Mouse (Mus musculus) midbrain, embryonic 15.5 days (tissue): Measurements from ENCODE around the gene Atp2c2. TPM values are rescaled to one million over a fixed set of nuclear protein-coding genes. Genes with fewer than 3 reads are reported as not detected.

Source experiments
- ATAC-seq: fragments of 200-750 bp; cut with Nextera tagmentation; replicated peaks from 2 replicates; pipeline ENCODE4 v1.8.0; 2017; ENCODE audit warnings: moderate TSS enrichment
- H3K27ac ChIP-seq: fragments of 300-500 bp; sonication (generic); 2 replicates; pipeline ENCODE4 v1.5.1; 2015; ENCODE audit warnings: mild to moderate bottlenecking, inconsistent platforms
- H3K27me3 ChIP-seq: fragments of 300-500 bp; sonication (generic); replicated peaks from 2 replicates; pipeline ENCODE4 v1.6.1; 2015; ENCODE audit warnings: inconsistent platforms
- H3K36me3 ChIP-seq: fragments of 300-500 bp; sonication (generic); replicated peaks from 2 replicates; pipeline ENCODE4 v1.6.1; 2015; ENCODE audit warnings: inconsistent platforms
- H3K4me1 ChIP-seq: fragments of 300-500 bp; sonication (generic); 2 replicates; pipeline ENCODE4 v1.6.1; 2015; ENCODE audit warnings: inconsistent platforms
- H3K4me2 ChIP-seq: fragments of 300-500 bp; sonication (generic); 2 replicates; pipeline ENCODE4 v1.6.1; 2015; ENCODE audit warnings: inconsistent platforms, mild to moderate bottlenecking, moderate library complexity
- H3K4me3 ChIP-seq: fragments of 300-500 bp; sonication (generic); 2 replicates; pipeline ENCODE4 v1.5.1; 2015; ENCODE audit warnings: mild to moderate bottlenecking, inconsistent platforms
- H3K9ac ChIP-seq: fragments of 300-500 bp; sonication (generic); 2 replicates; pipeline ENCODE4 v1.6.1; 2015; ENCODE audit warnings: mild to moderate bottlenecking, inconsistent platforms
- H3K9me3 ChIP-seq: fragments of 300-500 bp; sonication (generic); 2 replicates; pipeline ENCODE4 v1.6.1; 2016; ENCODE audit warnings: inconsistent platforms
- WGBS: fragments of 180-500 bp; shearing (Covaris S2); methylation state at CpG from one replicate; pipeline ENCODE4 v1.1.7; 2015; ENCODE audit warnings: mixed read lengths; 5-methylcytosine and 5-hydroxymethylcytosine counted together
- polyA plus RNA-seq: library from polyadenylated mRNA; unstranded; fragments of >200 nt; fragmentation: Nextera tagmentation; extraction: Ambion mirVana; gene quantifications from 2 replicates; pipeline ENCODE4 v1.2.1, GENCODE M21; 2015

Atp2c2 gene
- polyA plus RNA-seq, 1 experiment from 2014 or later = 0.19 TPM

DNA sequence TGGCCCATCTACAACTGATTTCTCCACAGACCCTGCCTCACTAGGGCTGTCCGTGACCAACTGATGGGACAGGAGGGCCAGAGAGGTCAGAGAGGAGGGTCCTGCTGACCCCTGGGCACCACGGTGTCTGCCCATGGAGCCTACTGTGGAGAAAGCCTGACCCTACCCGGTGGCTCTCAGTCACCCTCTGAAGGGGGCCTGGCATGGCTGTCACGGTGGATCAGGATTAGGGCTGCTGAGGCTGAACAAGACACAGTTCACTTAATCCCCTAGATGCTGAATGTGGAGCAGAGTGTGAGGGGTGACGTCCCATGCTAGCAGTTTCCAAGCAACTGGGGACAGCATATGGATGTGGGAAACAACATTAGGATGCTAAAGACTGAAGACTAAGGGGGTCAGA is 24.4 kb upstream of the Atp2c2 start:
- H3K27me3 ChIP-seq = no peaks in the 10 kb centered on the region
- peak; percentile 71 for ATAC-seq
- no peak overlapping the region for H3K4me2 ChIP-seq
- no peaks in the 10 kb centered on the region for H3K36me3 ChIP-seq
- no peak overlapping the region for H3K9ac ChIP-seq
- 32% methylated on average over 5 of the region's 5 CpGs for WGBS
- peaks cover 8% of the 10 kb centered on the region for H3K4me1 ChIP-seq
- no peaks in the 10 kb centered on the region for H3K9me3 ChIP-seq
- no peak overlapping the region for H3K4me3 ChIP-seq
- no peak overlapping the region for H3K27ac ChIP-seq

DNA sequence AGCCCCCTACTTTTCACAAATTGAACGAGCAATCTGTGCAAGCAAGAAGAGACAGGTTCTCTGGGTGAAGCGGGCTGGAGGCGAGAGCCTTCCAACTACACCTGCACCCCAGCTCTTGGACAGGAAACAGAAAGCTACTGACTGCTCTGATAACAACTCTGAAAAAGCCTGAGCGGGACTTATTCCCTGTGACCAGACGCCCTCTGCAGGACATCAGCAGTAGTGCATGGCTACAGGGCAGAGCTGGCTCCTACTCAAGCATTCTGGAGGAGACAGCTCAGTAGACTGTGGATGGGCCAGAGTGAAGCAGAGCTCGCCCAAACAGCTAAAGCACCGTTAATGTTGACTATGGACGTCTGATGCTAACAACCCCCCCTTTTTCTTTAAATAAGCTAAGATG is 23.4 kb upstream of the Atp2c2 start:
- WGBS = 29% methylated on average over 8 of the region's 8 CpGs
- no peak overlapping the region for H3K4me2 ChIP-seq
- H3K4me1 ChIP-seq = peaks cover 5% of the 10 kb centered on the region
- no peak overlapping the region for H3K27ac ChIP-seq
- no peak overlapping the region for H3K4me3 ChIP-seq
- no peak for ATAC-seq
- H3K27me3 ChIP-seq = no peaks in the 10 kb centered on the region
- H3K9me3 ChIP-seq = no peaks in the 10 kb centered on the region
- H3K9ac ChIP-seq = no peak overlapping the region
- H3K36me3 ChIP-seq = no peaks in the 10 kb centered on the region

DNA sequence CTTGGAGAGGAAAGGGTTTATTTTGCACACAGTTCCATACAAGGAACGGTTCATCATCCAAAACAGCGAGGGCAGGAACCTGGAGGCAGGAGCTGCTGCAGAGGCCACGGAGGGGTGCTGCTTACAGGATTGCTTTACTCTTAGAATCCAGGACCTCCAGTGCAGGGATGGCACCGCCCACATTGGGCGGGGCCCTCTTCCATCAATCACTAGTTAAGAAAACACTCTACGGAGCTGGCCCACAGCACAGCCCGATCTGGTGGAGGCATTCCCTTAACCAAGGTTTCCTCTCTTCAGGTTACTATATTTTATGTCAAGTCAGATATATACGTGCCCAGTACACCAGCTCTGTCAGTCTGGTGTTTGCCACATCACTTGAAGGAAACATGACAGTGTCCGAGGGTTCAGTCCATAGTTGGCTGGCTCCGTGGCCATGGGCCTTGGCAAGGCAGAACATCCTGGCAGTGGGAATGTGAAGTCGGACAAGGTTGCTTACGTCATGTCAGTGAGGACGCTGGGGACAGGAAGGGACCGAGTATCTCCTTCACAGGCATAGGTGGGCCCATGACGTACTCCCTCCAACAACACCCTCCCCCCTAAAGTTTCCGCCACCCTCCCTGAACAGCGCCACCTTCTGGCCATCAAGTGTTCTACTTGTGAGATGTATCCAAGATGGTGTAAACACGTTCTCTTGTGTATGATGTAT is 21.5 kb upstream of the Atp2c2 start:
- Histone ChIP-seq H3K4me2 (peak overlapping the region; percentile 8; the same call in 1 of the 2 replicates), H3K4me3 (no peak overlapping the region), H3K9ac (no peak overlapping the region), H3K9me3 (no peaks in the 10 kb centered on the region), H3K27me3 (no peaks in the 10 kb centered on the region), H3K4me1 (peaks cover 5% of the 10 kb centered on the region), H3K36me3 (no peaks in the 10 kb centered on the region), H3K27ac (no peak overlapping the region)
- no peak for ATAC-seq
- WGBS = 13% methylated on average over 18 of the region's 18 CpGs

DNA sequence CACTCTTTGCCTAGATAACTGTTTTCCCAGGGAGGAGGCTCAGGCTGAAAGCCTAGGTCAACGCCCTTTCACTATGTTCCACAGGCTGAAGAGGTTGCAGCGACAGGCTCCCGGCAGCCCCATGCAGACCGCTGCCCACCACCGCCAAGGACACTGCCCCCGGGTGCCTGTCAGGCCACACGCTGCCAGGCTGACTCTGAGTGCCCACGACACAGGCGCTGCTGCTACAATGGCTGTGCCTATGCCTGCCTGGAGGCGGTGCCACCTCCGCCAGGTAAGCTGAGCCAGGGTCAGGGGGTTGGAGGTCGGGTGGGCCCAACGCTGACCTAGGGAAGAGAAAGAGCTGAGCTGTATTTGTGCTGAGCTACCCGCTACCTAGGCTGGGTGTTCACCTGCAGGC is 20.6 kb upstream of the Atp2c2 start:
- no peak for ATAC-seq
- no peak overlapping the region for H3K9ac ChIP-seq
- H3K9me3 ChIP-seq = no peaks in the 10 kb centered on the region
- no peak overlapping the region for H3K4me3 ChIP-seq
- no peaks in the 10 kb centered on the region for H3K27me3 ChIP-seq
- no peak overlapping the region for H3K27ac ChIP-seq
- 71% methylated on average over 14 of the region's 14 CpGs for WGBS
- no peak overlapping the region for H3K4me2 ChIP-seq
- no peaks in the 10 kb centered on the region for H3K36me3 ChIP-seq
- peaks cover 5% of the 10 kb centered on the region for H3K4me1 ChIP-seq

DNA sequence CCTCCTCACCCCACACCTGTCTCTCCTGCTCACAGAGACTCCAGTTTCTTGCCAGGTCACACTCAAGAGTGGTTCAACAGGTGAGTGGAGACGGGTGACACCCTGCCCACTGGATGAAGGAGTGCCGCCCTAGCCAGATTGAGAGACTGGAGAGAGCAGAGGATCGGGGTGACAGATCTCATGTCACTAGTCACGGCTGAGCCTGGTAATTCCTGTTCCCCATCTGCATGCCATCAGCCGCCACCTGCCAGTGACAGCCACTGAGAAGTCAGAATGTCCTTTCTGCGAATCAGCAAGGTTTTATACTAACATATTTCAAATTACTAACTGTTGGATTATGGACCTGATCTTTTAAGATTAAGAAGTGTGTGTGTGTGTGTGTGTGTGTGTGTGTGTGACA is 9.2 kb upstream of the Atp2c2 start:
- Histone ChIP-seq H3K4me3 (no peak overlapping the region), H3K4me2 (no peak overlapping the region), H3K27ac (no peak overlapping the region), H3K9me3 (no peaks in the 10 kb centered on the region), H3K9ac (no peak overlapping the region), H3K36me3 (no peaks in the 10 kb centered on the region), H3K4me1 (no peaks in the 10 kb centered on the region; the same call in 1 of the 2 replicates), H3K27me3 (no peaks in the 10 kb centered on the region; the same call in 1 of the 2 replicates)
- ATAC-seq = no peak
- 82% methylated on average over 6 of the region's 6 CpGs for WGBS

GRCm38 (mm10) chr8:119691989-119692388 is 7.8 kb upstream of the Atp2c2 start:
- Histone ChIP-seq H3K4me3 (no peak overlapping the region), H3K36me3 (no peaks in the 10 kb centered on the region), H3K27ac (no peak overlapping the region), H3K4me1 (no peaks in the 10 kb centered on the region; the same call in 1 of the 2 replicates), H3K4me2 (no peak overlapping the region), H3K9ac (no peak overlapping the region), H3K9me3 (no peaks in the 10 kb centered on the region), H3K27me3 (no peaks in the 10 kb centered on the region; the same call in 1 of the 2 replicates)
- ATAC-seq = no peak
- WGBS = 83% methylated on average over 4 of the region's 4 CpGs

DNA sequence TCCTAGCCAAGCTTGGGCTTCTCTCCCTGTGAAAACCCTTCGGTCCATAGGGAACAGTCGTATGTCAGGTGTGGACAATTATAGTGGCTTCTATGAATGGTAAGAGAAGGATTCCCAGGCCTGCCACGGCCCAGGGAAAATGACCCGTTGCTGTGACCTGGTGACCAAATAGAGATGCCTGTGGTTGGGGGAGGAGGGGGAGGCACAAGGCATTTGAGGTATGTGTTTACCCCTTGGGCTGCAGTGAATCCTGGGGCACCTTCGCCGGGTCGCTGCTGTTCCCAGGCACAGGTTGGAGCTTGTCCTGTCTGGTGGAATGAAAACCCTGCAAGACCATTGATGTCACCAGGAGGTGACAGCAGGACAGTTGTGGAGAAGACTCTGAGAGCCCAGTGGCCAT is 5.1 kb upstream of the Atp2c2 start:
- WGBS = 87% methylated on average over 7 of the region's 7 CpGs
- peaks cover under 1% of the 10 kb centered on the region; the same call in 1 of the 2 replicates for H3K4me1 ChIP-seq

GRCm38 (mm10) chr8:119697163-119697562 is 2.6 kb upstream of the Atp2c2 start:
- Histone ChIP-seq H3K36me3 (no peaks in the 10 kb centered on the region), H3K4me1 (peaks cover 4% of the 10 kb centered on the region; the same call in 1 of the 2 replicates), H3K4me2 (no peak overlapping the region), H3K27ac (no peak overlapping the region), H3K9ac (no peak overlapping the region), H3K9me3 (no peaks in the 10 kb centered on the region), H3K27me3 (peaks cover 37% of the 10 kb centered on the region), H3K4me3 (no peak overlapping the region)
- WGBS = 88% methylated on average over 2 of the region's 2 CpGs
- ATAC-seq = no peak

More for the DNA sequence above, 5.1 kb upstream of the Atp2c2 start:
- Histone ChIP-seq H3K4me3 (no peak overlapping the region), H3K27me3 (peaks cover 19% of the 10 kb centered on the region), H3K27ac (no peak overlapping the region), H3K4me2 (no peak overlapping the region), H3K9me3 (no peaks in the 10 kb centered on the region), H3K36me3 (no peaks in the 10 kb centered on the region), H3K9ac (no peak overlapping the region)
- no peak for ATAC-seq

DNA sequence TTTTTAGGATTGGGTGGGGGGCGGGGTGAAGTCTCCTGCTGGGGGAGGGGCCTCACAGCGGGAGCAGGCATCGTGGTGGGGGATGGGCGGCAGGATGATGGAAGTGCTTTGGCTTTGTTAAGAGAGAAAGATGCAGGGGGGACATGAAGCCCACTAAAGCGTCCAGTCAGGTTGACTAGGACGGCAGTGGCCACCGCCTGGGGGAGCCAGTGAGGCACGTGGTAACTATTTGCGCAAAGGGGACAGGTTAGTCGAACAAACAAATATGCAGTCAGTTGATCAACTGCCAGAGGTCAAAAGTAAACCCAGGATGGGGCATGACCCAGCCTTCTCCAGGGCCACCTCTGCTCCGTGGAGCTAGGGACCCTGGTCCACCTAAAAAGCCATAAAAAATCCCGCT is 849 bp upstream of the Atp2c2 start:
- ATAC-seq = no peak
- no peaks in the 10 kb centered on the region for H3K36me3 ChIP-seq

DNA sequence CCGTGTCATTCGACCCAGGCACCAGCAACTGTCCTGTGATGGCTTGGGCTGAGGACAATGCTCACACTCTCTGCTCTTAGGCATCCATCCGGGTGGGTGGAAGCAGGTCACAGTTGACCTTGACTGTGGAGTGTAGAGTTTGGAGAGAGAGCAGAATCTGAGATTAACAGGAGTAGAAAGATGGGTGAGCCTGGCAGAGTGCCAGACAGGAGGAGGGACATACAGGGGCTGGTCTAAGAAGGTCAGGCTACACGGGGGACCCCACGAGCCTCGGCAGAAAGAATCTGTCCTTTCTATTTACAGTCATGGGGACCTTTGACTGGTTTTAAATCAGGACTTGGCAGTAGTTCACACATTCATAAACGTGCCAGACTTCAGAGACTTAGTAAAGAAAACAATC is 3.2 kb downstream of the Atp2c2 start:
- H3K4me3 ChIP-seq = no peak overlapping the region
- H3K9me3 ChIP-seq = no peaks in the 10 kb centered on the region
- H3K27ac ChIP-seq = no peak overlapping the region
- ATAC-seq = no peak
- H3K9ac ChIP-seq = no peak overlapping the region
- H3K4me2 ChIP-seq = no peak overlapping the region
- 62% methylated on average over 7 of the region's 7 CpGs for WGBS
- peaks cover 4% of the 10 kb centered on the region; the same call in 1 of the 2 replicates for H3K4me1 ChIP-seq
- peaks cover 34% of the 10 kb centered on the region for H3K27me3 ChIP-seq
- no peaks in the 10 kb centered on the region for H3K36me3 ChIP-seq

More for the DNA sequence above, 849 bp upstream of the Atp2c2 start:
- Histone ChIP-seq H3K9me3 (no peaks in the 10 kb centered on the region), H3K4me2 (no peak overlapping the region), H3K27me3 (peaks cover 38% of the 10 kb centered on the region), H3K4me3 (no peak overlapping the region), H3K4me1 (peaks cover 4% of the 10 kb centered on the region; the same call in 1 of the 2 replicates), H3K9ac (no peak overlapping the region), H3K27ac (no peak overlapping the region)
- WGBS = 2% methylated on average over 12 of the region's 12 CpGs

DNA sequence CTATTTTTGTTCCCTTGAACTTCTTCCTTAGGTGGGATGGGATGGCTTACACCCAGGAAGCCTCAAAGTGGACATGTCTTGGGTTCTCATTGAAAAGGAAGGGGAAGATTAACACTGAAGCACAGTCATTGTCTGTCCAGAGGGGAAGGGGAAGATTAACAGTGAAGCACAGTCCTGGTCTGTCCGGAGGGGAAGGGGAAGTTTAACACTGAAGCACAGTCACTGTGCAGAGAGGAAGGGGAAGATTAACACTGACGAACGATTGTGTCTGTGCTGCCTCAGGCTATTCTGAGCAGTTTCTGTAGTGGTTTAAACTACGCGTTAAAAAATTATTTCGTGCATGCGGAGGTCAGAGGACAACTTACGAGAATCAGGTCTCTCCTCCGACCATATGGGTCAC is 7.3 kb downstream of the Atp2c2 start:
- no peak for ATAC-seq
- H3K36me3 ChIP-seq = no peaks in the 10 kb centered on the region
- H3K4me2 ChIP-seq = no peak overlapping the region
- H3K9ac ChIP-seq = no peak overlapping the region
- no peak overlapping the region for H3K27ac ChIP-seq
- H3K4me1 ChIP-seq = peaks cover 10% of the 10 kb centered on the region; the same call in 1 of the 2 replicates
- no peak overlapping the region for H3K4me3 ChIP-seq
- H3K27me3 ChIP-seq = 0 out of 2 replicates have a peak, but pooled peaks cover under 1% of the 10 kb centered on the region
- 90% methylated on average over 9 of the region's 9 CpGs for WGBS
- no peaks in the 10 kb centered on the region for H3K9me3 ChIP-seq

DNA sequence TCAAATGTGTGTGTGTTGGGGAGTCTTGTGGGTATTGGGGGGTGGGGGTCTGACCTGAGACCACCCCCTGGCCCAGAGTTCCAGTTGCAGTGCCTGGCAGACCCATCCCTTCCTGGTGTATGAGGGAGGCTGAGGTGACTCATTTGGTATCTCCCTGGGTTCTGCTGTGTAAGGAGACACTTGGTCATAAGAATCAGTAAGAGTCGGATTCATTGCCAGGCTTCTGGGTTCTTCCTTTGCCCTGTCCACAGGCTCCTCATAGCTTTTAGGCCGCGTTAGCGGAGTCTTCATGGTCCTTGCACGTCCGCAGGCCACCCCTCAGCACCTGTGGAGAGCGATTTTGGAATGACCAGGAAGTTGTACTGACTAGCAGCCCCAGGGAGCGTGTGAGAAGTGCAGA is 8.7 kb downstream of the Atp2c2 start:
- no peak for ATAC-seq
- Histone ChIP-seq H3K9ac (no peak overlapping the region), H3K9me3 (no peaks in the 10 kb centered on the region), H3K4me1 (peaks cover 10% of the 10 kb centered on the region; the same call in 1 of the 2 replicates), H3K4me2 (no peak overlapping the region), H3K27ac (no peak overlapping the region), H3K27me3 (no peaks in the 10 kb centered on the region), H3K36me3 (no peaks in the 10 kb centered on the region), H3K4me3 (no peak overlapping the region)
- 91% methylated on average over 8 of the region's 8 CpGs for WGBS
